Mouse (Mus musculus) testis, adult 2 months (tissue): ENCODE measurements around the gene Prnp. TPM values are rescaled to one million over a fixed set of nuclear protein-coding genes. Genes with fewer than 3 reads are reported as not detected.

Experiments used
- H3K27ac ChIP-seq: fragments of 200-500 bp; 2 replicates; pipeline ENCODE4 v1.5.1; 2012; ENCODE audit warnings: low read depth, low read length; ENCODE audit not compliant: control insufficient read depth, insufficient read depth
- H3K27me3 ChIP-seq: fragments of 200-500 bp; 2 replicates; pipeline ENCODE4 v1.6.1; 2012; ENCODE audit warnings: mild to moderate bottlenecking, low read length, moderate library complexity; ENCODE audit not compliant: control insufficient read depth, insufficient read depth
- H3K36me3 ChIP-seq: fragments of 200-500 bp; 2 replicates; pipeline ENCODE4 v1.6.1; 2012; ENCODE audit warnings: mild to moderate bottlenecking, low read length; ENCODE audit not compliant: control insufficient read depth, insufficient read depth
- H3K4me1 ChIP-seq: fragments of 200-500 bp; 2 replicates; pipeline ENCODE4 v1.6.1; 2012; ENCODE audit warnings: low read length; ENCODE audit not compliant: control insufficient read depth, insufficient read depth
- H3K4me3 ChIP-seq: fragments of 200-500 bp; 2 replicates; pipeline ENCODE4 v1.5.1; 2012; ENCODE audit warnings: low read depth, mild to moderate bottlenecking, low read length, moderate library complexity, mixed read lengths; ENCODE audit not compliant: control insufficient read depth
- CTCF ChIP-seq: fragments of 200-500 bp; IDR thresholded peaks from 2 replicates; pipeline ENCODE4 v1.5.1; 2012; ENCODE audit warnings: low read depth, mild to moderate bottlenecking, inconsistent platforms, low read length, moderate library complexity; ENCODE audit not compliant: control insufficient read depth, insufficient read depth, insufficient replicate concordance
- POLR2A ChIP-seq: fragments of 200-500 bp; IDR thresholded peaks from 2 replicates; pipeline ENCODE4 v1.6.1; 2012; ENCODE audit warnings: low read depth, mild to moderate bottlenecking, inconsistent platforms, low read length, moderate library complexity; ENCODE audit not compliant: control insufficient read depth
- polyA plus RNA-seq: library from polyadenylated mRNA; depleted of rRNA; stranded (reverse); fragments of >200 nt; gene quantifications from 2 replicates; pipeline ENCODE4 v1.2.3, GENCODE M21; 2012; rRNA removed

Prnp gene
- 11.5 and 14.5 TPM in 2 replicates for polyA plus RNA-seq

DNA sequence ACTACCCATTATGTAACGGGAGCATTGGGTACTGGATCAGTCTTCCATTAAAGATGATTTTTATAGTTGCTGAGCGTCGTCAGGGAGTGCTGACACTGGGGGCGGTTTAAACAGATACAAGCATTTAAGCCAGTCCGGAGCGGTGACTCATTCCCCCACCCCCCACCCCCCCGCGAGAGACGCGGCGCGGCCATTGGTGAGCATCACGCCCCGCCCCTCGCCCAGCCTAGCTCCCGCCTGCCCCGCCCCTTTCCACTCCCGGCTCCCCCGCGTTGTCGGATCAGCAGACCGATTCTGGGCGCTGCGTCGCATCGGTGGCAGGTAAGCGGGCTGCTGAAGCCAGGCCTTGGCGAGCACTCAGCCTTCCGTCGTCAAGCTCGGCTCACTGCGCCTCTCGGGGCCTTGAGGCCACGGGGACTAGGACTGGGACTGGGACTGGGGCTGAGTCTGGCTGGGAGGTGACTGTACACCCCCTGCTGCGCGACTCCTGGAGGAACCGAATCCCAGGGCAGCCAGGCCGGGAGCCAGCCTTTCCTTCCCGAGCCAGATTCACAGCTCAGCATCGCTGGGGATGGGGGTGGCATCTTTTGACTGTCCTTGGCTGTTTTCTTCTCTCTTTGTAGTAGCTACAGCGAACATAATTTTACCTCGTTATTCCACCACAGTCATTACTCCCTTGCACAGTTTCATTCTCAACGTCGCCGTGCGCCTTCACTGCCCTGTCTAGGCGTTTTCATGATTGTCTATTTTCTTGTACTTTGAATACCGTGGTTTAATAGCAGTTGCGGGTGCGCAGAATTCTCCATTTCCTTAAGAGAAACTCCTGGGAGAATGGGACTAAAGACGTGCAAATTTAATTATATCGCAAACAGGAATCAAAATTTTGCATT is at the start of gene Prnp, which contains the start of gene Prn:
TSS of gene Prnp (plus strand) at position 246 of the 890 bp plus-strand sequence.
TSS of gene Prn (plus strand) at position 275 of the 890 bp plus-strand sequence.
- Histone ChIP-seq H3K27ac (peak within 1 kb of the TSS; percentile 83), H3K36me3 (no peaks in the 10 kb centered on the region), H3K27me3 (no peaks in the 10 kb centered on the region), H3K4me3 (peak within 1 kb of the TSS; percentile 91), H3K4me1 (no peaks in the 10 kb centered on the region; the same call in 1 of the 2 replicates)
- TF ChIP-seq CTCF, result no peak
- peak; percentile 84 for TF ChIP-seq POLR2A

DNA sequence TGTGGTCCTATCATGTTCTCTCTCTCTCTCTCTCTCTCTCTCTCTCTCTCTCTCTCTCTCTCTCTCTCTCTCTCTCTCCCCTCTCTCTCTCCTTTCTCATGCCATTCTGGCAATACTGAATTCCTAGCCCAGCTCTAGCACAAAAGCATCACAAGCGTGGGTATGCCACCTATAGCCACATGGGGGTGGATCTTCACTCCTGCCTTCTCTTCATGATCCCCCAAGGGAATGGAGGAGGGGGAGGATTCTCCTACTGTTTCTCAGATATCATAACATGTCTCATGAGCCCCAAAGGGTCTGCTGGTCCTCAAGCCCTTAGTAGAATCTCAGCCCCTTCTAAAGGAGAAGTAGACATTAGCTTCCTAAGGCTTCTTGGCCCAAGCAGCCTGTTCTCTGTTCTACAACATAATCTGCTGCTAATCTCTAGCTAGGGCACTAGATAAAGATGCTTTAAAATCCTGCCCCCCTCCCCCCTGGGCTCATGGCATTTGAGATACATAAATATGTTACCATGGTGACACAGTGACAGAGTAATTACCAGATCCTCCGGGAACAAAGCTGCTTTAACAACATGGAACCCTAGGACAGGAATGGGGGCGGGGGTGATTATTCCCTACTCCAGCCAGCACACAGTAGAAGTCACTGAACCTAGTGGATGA is 47.0 kb upstream of the Prnp start:
- Histone ChIP-seq H3K27ac (no peak overlapping the region), H3K36me3 (no peaks in the 10 kb centered on the region), H3K27me3 (no peaks in the 10 kb centered on the region), H3K4me1 (no peaks in the 10 kb centered on the region), H3K4me3 (no peak overlapping the region)
- TF ChIP-seq POLR2A (no peak), CTCF (no peak)

DNA sequence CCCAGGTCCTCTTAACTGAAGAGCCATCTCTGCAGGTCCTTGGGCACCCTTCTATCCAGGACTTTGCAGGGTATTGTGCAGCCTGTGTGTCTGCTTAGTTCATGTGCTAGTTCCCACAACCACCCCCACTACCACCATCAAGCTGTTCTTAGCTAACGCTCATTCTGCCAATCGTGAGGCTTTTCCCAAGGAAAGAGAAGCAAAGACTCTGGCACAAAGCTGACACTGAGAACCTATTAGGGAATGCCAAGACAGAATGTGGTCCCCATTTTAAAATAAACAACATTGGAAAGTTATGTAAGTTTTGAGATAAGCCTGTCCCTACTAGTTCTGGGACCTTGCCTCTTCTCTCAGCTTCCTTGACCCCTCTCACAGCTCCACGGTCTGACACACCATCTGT is 46.3 kb upstream of the Prnp start:
- no peaks in the 10 kb centered on the region for H3K36me3 ChIP-seq
- no peaks in the 10 kb centered on the region for H3K27me3 ChIP-seq
- H3K4me3 ChIP-seq, result no peak overlapping the region
- no peak overlapping the region for H3K27ac ChIP-seq
- H3K4me1 ChIP-seq, result no peaks in the 10 kb centered on the region
- TF ChIP-seq POLR2A (no peak), CTCF (no peak)

DNA sequence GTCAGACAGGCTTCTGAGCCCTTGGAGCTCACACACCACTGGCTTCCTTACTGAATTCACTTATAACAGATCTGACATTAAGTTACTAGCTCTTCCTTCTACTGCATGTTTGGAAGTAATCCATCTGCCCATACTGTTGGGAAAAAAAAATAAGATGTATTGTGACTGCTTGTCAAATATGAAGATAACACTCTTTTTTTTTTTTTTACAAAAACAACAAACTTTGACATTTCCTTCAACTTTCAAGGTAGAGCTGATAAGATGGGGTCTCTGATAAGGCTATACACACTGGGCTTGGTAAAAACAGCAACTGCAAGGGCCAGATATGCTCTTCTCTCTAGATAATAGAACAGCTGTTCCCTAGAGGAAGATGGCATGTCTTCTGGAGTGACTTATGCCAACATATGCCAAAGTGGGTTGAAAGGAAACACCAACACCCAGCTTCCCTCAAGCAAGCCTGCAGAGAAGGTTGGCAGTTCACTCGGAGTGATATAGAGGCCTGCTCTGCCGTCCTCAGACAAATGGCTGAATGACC is 45.4 kb upstream of the Prnp start:
- H3K4me1 ChIP-seq, result no peaks in the 10 kb centered on the region
- H3K4me3 ChIP-seq, result no peak overlapping the region
- TF ChIP-seq CTCF (no peak), POLR2A (no peak)
- no peak overlapping the region for H3K27ac ChIP-seq
- no peaks in the 10 kb centered on the region for H3K27me3 ChIP-seq
- no peaks in the 10 kb centered on the region for H3K36me3 ChIP-seq

DNA sequence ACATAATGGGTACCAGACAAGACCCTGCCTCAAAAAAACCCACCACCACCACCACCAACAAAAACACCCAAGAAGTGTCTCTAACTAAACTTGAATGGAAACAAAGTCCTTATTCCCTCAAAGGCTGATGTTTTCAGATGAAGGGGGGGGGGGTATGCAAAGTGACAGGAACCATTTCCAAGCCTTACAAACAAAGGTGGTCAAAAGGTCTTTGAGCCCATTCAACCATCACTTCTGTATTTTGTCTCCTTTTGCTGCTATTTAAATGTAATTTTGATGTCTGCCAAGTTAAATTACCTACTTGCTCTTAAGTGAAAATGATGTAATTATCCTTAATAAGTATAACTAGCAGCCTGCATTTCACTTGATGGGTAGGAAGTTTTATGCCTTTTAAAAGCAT is 43.1 kb upstream of the Prnp start:
- H3K27ac ChIP-seq, result no peak overlapping the region
- H3K27me3 ChIP-seq, result no peaks in the 10 kb centered on the region
- no peaks in the 10 kb centered on the region for H3K36me3 ChIP-seq
- H3K4me1 ChIP-seq, result no peaks in the 10 kb centered on the region
- no peak overlapping the region for H3K4me3 ChIP-seq
- TF ChIP-seq POLR2A (no peak), CTCF (no peak)

DNA sequence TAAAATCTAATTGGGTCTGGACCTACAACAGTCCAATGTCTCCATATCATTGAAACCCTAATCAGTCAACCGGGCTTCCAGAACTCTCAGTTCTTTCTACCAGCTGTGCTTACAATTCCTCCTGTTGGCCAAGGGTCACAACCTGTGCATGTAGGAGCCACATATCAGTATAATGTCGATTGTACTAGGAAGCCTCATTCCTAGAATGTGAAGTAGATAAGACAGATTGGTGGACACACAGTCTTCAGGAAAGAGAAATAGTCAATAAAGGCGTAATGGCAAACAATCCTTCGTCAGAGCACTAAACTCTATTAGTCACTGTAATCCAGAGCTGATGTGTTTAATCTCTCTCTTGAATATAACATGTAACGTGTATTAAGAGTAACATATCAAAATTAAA is 40.7 kb upstream of the Prnp start:
- Histone ChIP-seq H3K4me1 (no peaks in the 10 kb centered on the region), H3K36me3 (no peaks in the 10 kb centered on the region)

DNA sequence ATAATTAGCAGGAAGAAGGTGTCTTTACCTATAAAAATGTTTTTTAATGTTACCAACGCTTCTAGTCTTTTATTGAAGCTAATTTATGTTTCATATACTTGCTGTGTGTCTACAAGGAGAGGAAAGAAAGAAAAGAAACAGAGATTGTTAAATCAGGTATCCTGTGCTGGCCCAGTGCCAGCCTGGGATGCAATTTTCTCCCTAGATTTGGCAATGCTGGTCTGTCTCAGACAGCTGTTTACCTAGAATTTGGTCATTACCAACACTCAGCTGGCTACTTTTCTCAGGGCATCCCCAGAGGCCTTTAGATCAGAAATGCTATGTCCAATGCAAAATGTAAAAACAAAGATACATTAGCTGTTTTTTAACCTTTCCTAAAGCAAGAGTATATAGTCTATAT is 36.4 kb upstream of the Prnp start:
- H3K4me1 ChIP-seq, result peaks cover 2% of the 10 kb centered on the region; the same call in 1 of the 2 replicates
- TF ChIP-seq POLR2A (no peak), CTCF (no peak)
- no peak overlapping the region for H3K4me3 ChIP-seq
- H3K36me3 ChIP-seq, result no peaks in the 10 kb centered on the region
- no peaks in the 10 kb centered on the region for H3K27me3 ChIP-seq
- H3K27ac ChIP-seq, result no peak overlapping the region

More for the DNA sequence above, 40.7 kb upstream of the Prnp start:
- Histone ChIP-seq H3K4me3 (no peak overlapping the region), H3K27me3 (no peaks in the 10 kb centered on the region), H3K27ac (no peak overlapping the region)
- TF ChIP-seq POLR2A, result no peak
- TF ChIP-seq CTCF, result no peak
